Mouse (Mus musculus) neural tube, embryonic 11.5 days (tissue): ENCODE measurements around the gene Nfe2l2. TPM values are rescaled to one million over a fixed set of nuclear protein-coding genes. Genes with fewer than 3 reads are reported as not detected.
"Not testable (repeated sequence)": the region's sequence is repeated elsewhere in the genome, so short reads cannot be mapped to it uniquely, and the experiment has no call there.

Experiments
- ATAC-seq: fragments of 200-750 bp; cut with Nextera tagmentation; 2 replicates; pipeline ENCODE4 v1.8.0; 2017; ENCODE audit warnings: moderate number of reproducible peaks, mild to moderate bottlenecking, moderate TSS enrichment, moderate library complexity; ENCODE audit not compliant: insufficient read depth, low FRiP score, low TSS enrichment
- DNase-seq: peaks from one replicate; pipeline ENCODE4 v3.0.0-alpha.2; 2015; ENCODE audit warnings: low spot score
- H3K27ac ChIP-seq: fragments of 300-500 bp; sonication (generic); 2 replicates; pipeline ENCODE4 v1.5.1; 2014; ENCODE audit warnings: low read depth, mild to moderate bottlenecking, low read length
- H3K27me3 ChIP-seq: fragments of 300-500 bp; sonication (generic); 2 replicates; pipeline ENCODE4 v1.6.1; 2014; ENCODE audit warnings: mild to moderate bottlenecking, low read length, mixed read lengths; ENCODE audit not compliant: control insufficient read depth, insufficient read depth
- H3K36me3 ChIP-seq: fragments of 300-500 bp; sonication (generic); 2 replicates; pipeline ENCODE4 v1.6.1; 2014; ENCODE audit warnings: mild to moderate bottlenecking, low read length, moderate library complexity, mixed read lengths; ENCODE audit not compliant: control insufficient read depth, insufficient read depth
- H3K4me1 ChIP-seq: fragments of 300-500 bp; sonication (generic); 2 replicates; pipeline ENCODE4 v1.6.1; 2014; ENCODE audit warnings: low read length, mixed read lengths; ENCODE audit not compliant: control insufficient read depth, insufficient read depth
- H3K4me2 ChIP-seq: fragments of 300-500 bp; sonication (generic); 2 replicates; pipeline ENCODE4 v1.6.1; 2014; ENCODE audit warnings: low read depth, mild to moderate bottlenecking, moderate library complexity
- H3K4me3 ChIP-seq: fragments of 300-500 bp; sonication (generic); 2 replicates; pipeline ENCODE4 v1.5.1; 2014; ENCODE audit warnings: low read depth, low read length
- H3K9ac ChIP-seq: fragments of 300-500 bp; sonication (generic); 2 replicates; pipeline ENCODE4 v1.6.1; 2014; ENCODE audit warnings: mild to moderate bottlenecking, low read length
- H3K9me3 ChIP-seq: fragments of 300-500 bp; sonication (generic); 2 replicates; pipeline ENCODE4 v1.6.1; 2016; ENCODE audit warnings: low read length; ENCODE audit not compliant: control insufficient read depth
- WGBS: fragments of 180-500 bp; shearing (Covaris S2); extraction: QIAGEN DNeasy Blood & Tissue Kit; methylation state at CpG from one replicate; pipeline ENCODE4 v1.1.7; 2014; 5-methylcytosine and 5-hydroxymethylcytosine counted together
- polyA plus RNA-seq: library from polyadenylated mRNA; unstranded; fragments of >200 nt; fragmentation: Nextera tagmentation; extraction: Ambion mirVana; gene quantifications from 2 replicates; pipeline ENCODE4 v1.2.1, GENCODE M21; 2014

The Nfe2l2 gene
- polyA plus RNA-seq, 1 experiment from 2014 or later: 26.5 TPM

- H3K9me3 ChIP-seq: no peaks in the 10 kb centered on the region
- H3K36me3 ChIP-seq: no peaks in the 10 kb centered on the region
- H3K4me1 ChIP-seq: peaks cover 14% of the 10 kb centered on the region; the same call in 1 of the 2 replicates
- H3K4me2 ChIP-seq: peak overlapping the region; percentile 75; the same call in 1 of the 2 replicates
- H3K4me3 ChIP-seq: no peak overlapping the region; the same call in 1 of the 2 replicates
- no peak overlapping the region for H3K27ac ChIP-seq
- 89% methylated on average over 9 of the region's 9 CpGs for WGBS
- no peaks in the 10 kb centered on the region for H3K27me3 ChIP-seq
- H3K9ac ChIP-seq: no peak overlapping the region
- DNase-seq (no peak), ATAC-seq (no peak)
Observed at GRCm38 (mm10) chr2:75701822-75702587, 2.4 kb downstream of the Nfe2l2 start.

DNA sequence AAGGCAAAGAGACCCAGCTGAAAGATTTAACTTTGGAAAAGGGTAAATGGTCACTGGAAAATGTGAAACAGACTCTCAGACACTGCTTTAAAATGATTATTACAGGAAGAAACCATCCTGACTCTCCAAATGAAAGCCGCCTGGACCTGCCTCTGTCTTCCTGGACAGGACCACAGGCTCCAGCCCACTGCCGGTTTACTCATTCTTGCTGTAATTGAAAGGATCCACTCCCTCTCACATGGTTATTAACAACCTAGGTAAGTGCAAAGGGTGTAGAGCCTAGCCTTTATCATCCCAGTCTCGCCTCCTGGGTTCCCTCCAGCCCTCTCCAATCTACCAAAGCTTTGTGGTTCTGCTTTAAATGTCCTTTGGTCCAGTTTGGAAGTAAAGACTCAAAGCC lies 3.2 kb downstream of the Nfe2l2 start:
- no peak for DNase-seq
- Histone ChIP-seq H3K9ac (no peak overlapping the region; the same call in 1 of the 2 replicates), H3K4me3 (no peak overlapping the region), H3K27ac (no peak overlapping the region), H3K4me2 (no peak overlapping the region), H3K9me3 (no peaks in the 10 kb centered on the region), H3K36me3 (no peaks in the 10 kb centered on the region), H3K4me1 (peaks cover 14% of the 10 kb centered on the region; the same call in 1 of the 2 replicates), H3K27me3 (no peaks in the 10 kb centered on the region)
- no peak for ATAC-seq
- WGBS: 77% methylated on average over 3 of the region's 3 CpGs

DNA sequence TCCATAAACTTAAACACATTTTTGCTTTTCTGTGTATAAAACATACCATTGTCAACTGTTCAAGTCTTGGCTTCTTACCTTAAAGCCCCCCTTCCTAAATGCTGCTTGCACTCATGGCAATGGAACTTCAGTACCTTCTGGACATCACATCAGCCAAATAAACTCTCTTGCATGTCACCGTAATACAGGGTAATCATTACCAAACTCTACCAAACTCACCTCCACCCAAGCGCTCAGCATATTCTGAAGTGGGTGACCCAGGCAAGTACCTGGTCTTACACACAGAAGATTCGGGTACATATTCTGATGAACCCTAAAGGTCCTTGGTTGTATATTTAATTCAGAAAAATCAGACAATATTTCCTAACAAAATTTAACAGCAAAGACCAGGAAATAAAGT lies 3.9 kb downstream of the Nfe2l2 start:
- H3K9me3 ChIP-seq: no peaks in the 10 kb centered on the region
- no peak overlapping the region for H3K4me3 ChIP-seq
- H3K4me1 ChIP-seq: peaks cover 14% of the 10 kb centered on the region; the same call in 1 of the 2 replicates
- H3K27ac ChIP-seq: no peak overlapping the region
- H3K4me2 ChIP-seq: no peak overlapping the region
- DNase-seq (no peak), ATAC-seq (no peak)
- no peaks in the 10 kb centered on the region for H3K36me3 ChIP-seq
- H3K27me3 ChIP-seq: no peaks in the 10 kb centered on the region
- 95% methylated on average over 3 of the region's 3 CpGs for WGBS
- no peak overlapping the region for H3K9ac ChIP-seq

DNA sequence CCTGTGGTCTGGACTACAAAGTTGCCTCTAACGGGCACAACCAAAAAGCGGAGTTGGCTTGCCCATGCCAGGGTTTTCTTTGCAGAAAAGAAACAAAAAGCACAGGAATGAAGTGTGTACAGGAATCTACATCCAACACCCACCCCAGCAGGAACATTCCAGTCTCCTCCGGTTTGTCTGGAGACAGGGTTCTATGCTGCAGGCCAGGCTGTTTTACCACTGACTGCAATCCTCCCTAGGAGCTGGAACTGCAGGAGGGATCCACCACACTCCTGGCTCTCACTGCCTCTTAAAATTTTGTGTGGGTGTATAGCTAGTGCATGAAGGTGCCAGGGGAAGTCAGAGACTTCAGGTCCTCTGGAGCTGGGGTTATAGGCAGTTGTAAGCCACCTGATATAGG lies 5.6 kb downstream of the Nfe2l2 start:
- H3K27me3 ChIP-seq: no peaks in the 10 kb centered on the region
- H3K4me2 ChIP-seq: no peak overlapping the region
- no peak for ATAC-seq
- WGBS: 87% methylated on average over 3 of the region's 3 CpGs
- no peaks in the 10 kb centered on the region for H3K36me3 ChIP-seq
- no peaks in the 10 kb centered on the region for H3K9me3 ChIP-seq
- H3K9ac ChIP-seq: no peak overlapping the region
- H3K4me1 ChIP-seq: peaks cover 14% of the 10 kb centered on the region; the same call in 1 of the 2 replicates
- no peak for DNase-seq
- no peak overlapping the region for H3K27ac ChIP-seq
- H3K4me3 ChIP-seq: no peak overlapping the region

GRCm38 (mm10) chr2:75698007-75698406 lies 6.4 kb downstream of the Nfe2l2 start:
- Histone ChIP-seq H3K27ac (no peak overlapping the region), H3K36me3 (no peaks in the 10 kb centered on the region), H3K4me1 (peaks cover 14% of the 10 kb centered on the region; the same call in 1 of the 2 replicates), H3K4me2 (no peak overlapping the region), H3K4me3 (no peak overlapping the region), H3K9me3 (no peaks in the 10 kb centered on the region), H3K9ac (no peak overlapping the region), H3K27me3 (no peaks in the 10 kb centered on the region)
- no peak for DNase-seq
- 35% methylated on average over 4 of the region's 4 CpGs for WGBS
- no peak for ATAC-seq

DNA sequence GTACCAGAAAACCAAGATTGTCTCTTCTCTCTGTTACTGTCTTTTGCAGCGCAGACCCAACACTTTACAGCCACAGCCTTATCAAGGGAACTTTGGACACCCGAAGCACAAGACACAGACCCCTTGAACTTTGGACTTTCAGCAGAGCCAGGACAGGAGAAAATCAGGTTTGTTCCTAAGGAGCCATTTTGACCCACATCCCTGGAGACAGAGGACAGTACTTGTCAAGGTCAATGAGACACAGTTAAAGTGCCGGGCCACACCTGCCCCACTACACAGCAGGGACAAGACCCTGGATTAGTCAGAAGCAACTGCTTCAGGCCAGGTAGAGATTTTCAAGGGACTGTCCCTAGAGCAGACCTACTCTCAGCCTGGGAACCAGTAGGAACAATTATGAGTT lies 7.2 kb downstream of the Nfe2l2 start:
- 91% methylated on average over 3 of the region's 3 CpGs for whole genome bisulfite sequencing
- peaks cover 9% of the 10 kb centered on the region; the same call in 1 of the 2 replicates for H3K4me1 ChIP-seq
- H3K27me3 ChIP-seq: no peaks in the 10 kb centered on the region
- DNase-seq (no peak), ATAC-seq (no peak)
- H3K4me3 ChIP-seq: no peak overlapping the region
- H3K27ac ChIP-seq: no peak overlapping the region
- no peak overlapping the region for H3K4me2 ChIP-seq
- H3K9me3 ChIP-seq: no peaks in the 10 kb centered on the region
- H3K36me3 ChIP-seq: no peaks in the 10 kb centered on the region
- no peak overlapping the region for H3K9ac ChIP-seq

DNA sequence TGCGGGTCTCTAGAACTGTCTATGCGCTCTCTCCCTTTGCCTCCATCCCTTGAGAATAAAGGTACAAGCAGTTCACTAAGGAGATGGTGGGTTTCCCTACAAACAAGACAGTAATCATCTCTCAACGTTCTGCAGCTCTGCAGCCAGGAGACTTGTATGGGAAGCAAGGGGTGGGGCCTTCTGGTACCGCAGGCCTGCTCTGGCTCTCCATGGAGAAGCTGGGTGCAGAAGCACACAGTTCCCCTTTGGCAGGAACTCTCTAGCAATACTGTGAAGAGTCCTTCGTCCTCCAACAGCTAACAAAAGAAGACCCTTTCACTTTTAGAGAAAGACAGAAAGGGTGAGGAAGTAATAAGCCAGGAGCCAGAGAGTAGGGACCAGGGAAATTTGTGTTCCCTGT lies 8.1 kb downstream of the Nfe2l2 start:
- H3K9ac ChIP-seq: no peak overlapping the region
- DNase-seq (no peak), ATAC-seq (no peak)
- no peaks in the 10 kb centered on the region for H3K36me3 ChIP-seq
- 57% methylated on average over 5 of the region's 5 CpGs for WGBS
- no peak overlapping the region for H3K4me2 ChIP-seq
- H3K27ac ChIP-seq: no peak overlapping the region
- peaks cover 2% of the 10 kb centered on the region; the same call in 1 of the 2 replicates for H3K4me1 ChIP-seq
- H3K4me3 ChIP-seq: no peak overlapping the region
- no peaks in the 10 kb centered on the region for H3K27me3 ChIP-seq
- no peaks in the 10 kb centered on the region for H3K9me3 ChIP-seq

- H3K27me3 ChIP-seq: no peaks in the 10 kb centered on the region
- ATAC-seq (no peak), DNase-seq (no peak)
- H3K36me3 ChIP-seq: no peaks in the 10 kb centered on the region
- no peak overlapping the region for H3K4me2 ChIP-seq
- H3K4me1 ChIP-seq: no peaks in the 10 kb centered on the region
- no peak overlapping the region for H3K4me3 ChIP-seq
- no peaks in the 10 kb centered on the region for H3K9me3 ChIP-seq
- no peak overlapping the region for H3K9ac ChIP-seq
- WGBS: 41% methylated on average over 9 of the region's 9 CpGs
- H3K27ac ChIP-seq: no peak overlapping the region
Observed at GRCm38 (mm10) chr2:75695676-75696350, 8.6 kb downstream of the Nfe2l2 start.

- not testable (repeated sequence) for H3K27me3 ChIP-seq, H3K4me1 ChIP-seq, H3K9me3 ChIP-seq, DNase-seq, H3K9ac ChIP-seq, H3K36me3 ChIP-seq, H3K27ac ChIP-seq, ATAC-seq, H3K4me3 ChIP-seq, H3K4me2 ChIP-seq
- 87% methylated on average over 3 of the region's 3 CpGs for WGBS
Observed at GRCm38 (mm10) chr2:75694926-75695325, 9.5 kb downstream of the Nfe2l2 start.
